Mouse (Mus musculus): ENCODE measurements around the gene Gtf2ird2. TPM values are rescaled to one million over a fixed set of nuclear protein-coding genes. Genes with fewer than 3 reads are reported as not detected.

Gene Gtf2ird2
- total and polyA plus RNA-seq, 2 experiments from 2014 or later: 15.5 to 17.3 TPM

DNA sequence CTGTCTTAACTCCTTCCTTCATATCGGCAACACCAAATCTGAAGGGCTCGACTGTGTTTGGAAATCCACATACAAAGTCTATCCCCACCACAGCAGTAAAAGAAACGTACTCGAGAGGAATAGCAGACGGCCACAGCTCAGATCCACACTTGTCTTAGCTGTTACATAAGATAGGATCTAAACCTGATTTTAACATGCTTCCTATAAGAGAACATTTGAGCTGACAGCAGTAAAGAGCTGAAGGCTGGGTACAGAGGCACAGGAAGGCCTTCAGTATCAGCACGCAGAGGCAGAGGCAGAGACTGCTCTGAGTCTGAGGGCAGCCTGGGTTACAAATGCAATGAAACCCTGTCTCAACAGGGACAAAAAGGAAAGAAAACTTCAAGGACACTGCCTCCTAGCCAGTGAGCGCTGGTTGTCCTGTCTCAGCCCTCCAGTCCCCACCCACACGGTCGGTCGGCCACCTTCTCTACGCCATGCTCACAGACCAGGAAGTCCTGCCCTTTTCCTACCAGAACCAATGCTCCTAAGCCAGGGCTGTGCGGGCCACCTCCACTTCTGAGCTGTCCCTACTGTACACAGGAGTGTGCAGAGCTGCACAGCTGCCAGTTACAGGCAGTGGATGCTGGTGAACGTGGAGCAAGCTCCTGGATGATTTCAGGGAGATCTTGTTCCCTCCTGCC lies 73.7 kb downstream of the Gtf2ird2 start:
- Histone ChIP-seq H3K4me3 (ENCODE audit: low read depth, low read length) (no peak overlapping the region), H3K4me1 (ENCODE audit: insufficient read depth, low read length) (no peaks in the 10 kb centered on the region), H3K36me3 (ENCODE audit: insufficient read depth, low read length) (peaks cover 73% of the 10 kb centered on the region)

DNA sequence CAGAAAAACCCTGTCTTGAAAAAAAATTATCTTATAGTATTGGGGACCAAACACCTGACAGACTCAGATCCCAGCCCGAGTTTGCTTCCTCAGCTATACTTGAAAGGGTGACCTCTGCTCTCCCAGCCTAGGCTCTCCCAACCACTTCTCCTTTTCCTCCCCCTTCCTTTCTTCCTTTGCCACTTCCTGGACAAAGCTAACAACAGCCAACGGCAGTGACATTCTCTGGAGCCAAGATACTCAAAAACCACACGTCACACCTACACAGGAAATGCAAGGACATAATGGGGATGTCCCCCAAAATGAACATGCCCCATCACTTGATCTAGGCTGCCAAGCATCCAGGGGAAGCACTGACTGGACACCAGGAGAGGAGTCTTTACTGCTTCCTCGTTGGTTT lies 74.6 kb downstream of the Gtf2ird2 start:
- no peak for ATAC-seq (ENCODE audit: low FRiP score)
- WGBS: 81% methylated on average over 4 of the region's 4 CpGs

More for the DNA sequence above, 73.7 kb downstream of the Gtf2ird2 start:
- DNase-seq (ENCODE audit: low spot score) (no peak), ATAC-seq (ENCODE audit: low FRiP score) (no peak)
- Histone ChIP-seq H3K27me3 (ENCODE audit: insufficient read depth, low read length) (no peaks in the 10 kb centered on the region), H3K27ac (ENCODE audit: low read depth, low read length) (no peak overlapping the region), H3K9me3 (ENCODE audit: low read length) (no peaks in the 10 kb centered on the region), H3K4me2 (ENCODE audit: low read depth, low read length, poor library complexity, severe bottlenecking) (no peak overlapping the region), H3K9ac (replicated peaks; ENCODE audit: low read length, poor library complexity, severe bottlenecking) (no peak overlapping the region)
- 91% methylated on average over 13 of the region's 13 CpGs for WGBS
- no peak for TF ChIP-seq CTCF (IDR thresholded peaks at IDR 0.05)

DNA sequence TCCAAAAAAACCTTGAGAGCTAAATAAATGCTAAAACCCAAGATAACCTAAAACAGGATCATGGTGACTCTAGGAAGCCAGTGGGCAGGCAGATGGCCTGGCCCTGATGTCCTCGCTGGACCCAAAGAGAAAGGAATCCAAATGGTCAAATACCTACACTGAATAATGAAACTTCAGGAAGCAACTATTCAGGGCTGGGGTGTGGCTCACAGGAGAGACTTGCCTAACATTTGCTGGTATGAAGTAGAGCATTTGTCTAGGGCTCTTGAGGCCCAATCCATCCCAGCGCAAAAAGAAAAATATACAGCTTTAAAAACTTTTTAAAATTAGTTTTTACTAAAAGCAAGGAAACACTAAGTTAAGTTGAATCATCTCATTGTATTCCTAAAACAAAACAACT lies 75.1 kb downstream of the Gtf2ird2 start:
- no peak for DNase-seq (ENCODE audit: low spot score)
- Histone ChIP-seq H3K36me3 (ENCODE audit: insufficient read depth, low read length) (peaks cover 75% of the 10 kb centered on the region), H3K27ac (ENCODE audit: low read depth, low read length) (no peak overlapping the region), H3K9ac (replicated peaks; ENCODE audit: low read length, poor library complexity, severe bottlenecking) (no peak overlapping the region), H3K4me2 (ENCODE audit: low read depth, low read length, poor library complexity, severe bottlenecking) (no peak overlapping the region), H3K4me3 (ENCODE audit: low read depth, low read length) (no peak overlapping the region), H3K27me3 (ENCODE audit: insufficient read depth, low read length) (no peaks in the 10 kb centered on the region), H3K9me3 (ENCODE audit: low read length) (no peaks in the 10 kb centered on the region), H3K4me1 (ENCODE audit: insufficient read depth, low read length) (no peaks in the 10 kb centered on the region)
- no peak for ATAC-seq (ENCODE audit: low FRiP score)
- WGBS: 96% methylated on average over 2 of the region's 2 CpGs
- TF ChIP-seq CTCF (IDR thresholded peaks at IDR 0.05): no peak

More for the DNA sequence above, 74.6 kb downstream of the Gtf2ird2 start:
- Histone ChIP-seq H3K4me2 (ENCODE audit: low read depth, low read length, poor library complexity, severe bottlenecking) (no peak overlapping the region), H3K4me1 (ENCODE audit: insufficient read depth, low read length) (no peaks in the 10 kb centered on the region), H3K27me3 (ENCODE audit: insufficient read depth, low read length) (no peaks in the 10 kb centered on the region), H3K27ac (ENCODE audit: low read depth, low read length) (no peak overlapping the region), H3K9ac (replicated peaks; ENCODE audit: low read length, poor library complexity, severe bottlenecking) (no peak overlapping the region), H3K9me3 (ENCODE audit: low read length) (no peaks in the 10 kb centered on the region), H3K4me3 (ENCODE audit: low read depth, low read length) (no peak overlapping the region), H3K36me3 (ENCODE audit: insufficient read depth, low read length) (peaks cover 73% of the 10 kb centered on the region)
- no peak for TF ChIP-seq CTCF (IDR thresholded peaks at IDR 0.05)
- DNase-seq (ENCODE audit: low spot score): no peak

DNA sequence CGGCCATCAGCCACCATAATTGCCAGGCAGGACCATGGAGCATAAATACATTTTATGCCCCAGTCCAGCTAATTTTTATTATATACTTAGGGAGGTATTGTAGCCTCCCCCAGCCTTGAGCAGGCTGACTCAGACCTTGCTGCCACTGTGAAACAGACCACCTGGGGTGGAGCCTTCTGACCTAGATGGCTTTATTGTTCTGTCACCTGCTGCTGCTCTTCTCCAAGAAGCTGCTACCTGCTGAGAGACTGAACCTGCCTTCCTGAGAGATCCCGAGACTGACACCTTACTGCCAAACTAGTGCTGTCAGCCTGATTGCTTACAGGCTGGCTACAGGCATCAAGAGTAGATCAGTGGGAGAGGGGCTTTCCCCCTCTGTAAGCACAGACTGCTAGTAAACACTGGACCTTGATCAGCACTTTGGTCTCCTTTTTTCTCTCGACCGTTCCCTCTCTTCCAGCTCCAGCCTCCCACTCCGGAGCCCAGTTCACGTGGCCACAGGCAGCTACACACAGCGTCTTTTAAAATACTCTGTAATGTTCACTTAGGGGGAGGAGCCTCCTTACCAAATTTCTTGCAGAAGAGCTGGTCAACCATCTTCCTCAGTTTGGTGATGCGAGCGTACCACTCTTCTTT lies 76.3 kb downstream of the Gtf2ird2 start:
- no peak overlapping the region for H3K9ac ChIP-seq (replicated peaks; ENCODE audit: low read length, poor library complexity, severe bottlenecking)
- H3K36me3 ChIP-seq (ENCODE audit: insufficient read depth, low read length): peaks cover 75% of the 10 kb centered on the region
- H3K27me3 ChIP-seq (ENCODE audit: insufficient read depth, low read length): no peaks in the 10 kb centered on the region
- DNase-seq (ENCODE audit: low spot score) (no peak), ATAC-seq (ENCODE audit: low FRiP score) (no peak)
- H3K4me3 ChIP-seq (ENCODE audit: low read depth, low read length): no peak overlapping the region
- H3K4me2 ChIP-seq (ENCODE audit: low read depth, low read length, poor library complexity, severe bottlenecking): no peak overlapping the region
- H3K9me3 ChIP-seq (ENCODE audit: low read length): no peaks in the 10 kb centered on the region
- WGBS: 92% methylated on average over 9 of the region's 9 CpGs
- H3K27ac ChIP-seq (ENCODE audit: low read depth, low read length): no peak overlapping the region
- no peaks in the 10 kb centered on the region for H3K4me1 ChIP-seq (ENCODE audit: insufficient read depth, low read length)
- no peak for TF ChIP-seq CTCF (IDR thresholded peaks at IDR 0.05)

DNA sequence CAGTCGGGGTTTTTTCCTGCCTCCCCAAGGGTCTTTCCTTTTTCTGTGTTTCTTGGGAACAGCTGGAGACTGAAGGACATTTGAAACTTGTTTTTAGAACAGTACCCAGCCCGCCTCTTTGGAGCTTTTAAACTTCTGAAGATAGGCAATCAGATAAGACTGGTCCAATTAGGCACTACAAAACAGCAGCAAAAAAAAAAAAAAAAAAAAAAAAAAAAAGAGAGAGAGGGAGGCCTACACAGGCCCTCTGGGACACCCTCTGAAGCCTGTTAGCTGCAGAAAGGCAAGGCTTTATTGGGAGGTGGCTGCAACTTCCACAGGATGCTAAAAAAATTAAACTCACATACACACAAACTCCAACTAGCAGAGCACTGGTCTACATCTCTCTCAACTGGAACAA lies 82.1 kb downstream of the Gtf2ird2 start:
- WGBS: 77% methylated on average over 2 of the region's 2 CpGs
- H3K27me3 ChIP-seq (ENCODE audit: insufficient read depth, low read length): no peaks in the 10 kb centered on the region
- DNase-seq (ENCODE audit: low spot score): no peak
- no peak overlapping the region for H3K4me2 ChIP-seq (ENCODE audit: low read depth, low read length, poor library complexity, severe bottlenecking)
- H3K4me1 ChIP-seq (ENCODE audit: insufficient read depth, low read length): no peaks in the 10 kb centered on the region
- TF ChIP-seq CTCF (IDR thresholded peaks at IDR 0.05): no peak
- ATAC-seq (ENCODE audit: low FRiP score): no peak
- H3K27ac ChIP-seq (ENCODE audit: low read depth, low read length): no peak overlapping the region
- H3K9me3 ChIP-seq (ENCODE audit: low read length): no peaks in the 10 kb centered on the region
- H3K9ac ChIP-seq (replicated peaks; ENCODE audit: low read length, poor library complexity, severe bottlenecking): no peak overlapping the region
- no peak overlapping the region for H3K4me3 ChIP-seq (ENCODE audit: low read depth, low read length)
- peaks cover 57% of the 10 kb centered on the region for H3K36me3 ChIP-seq (ENCODE audit: insufficient read depth, low read length)

DNA sequence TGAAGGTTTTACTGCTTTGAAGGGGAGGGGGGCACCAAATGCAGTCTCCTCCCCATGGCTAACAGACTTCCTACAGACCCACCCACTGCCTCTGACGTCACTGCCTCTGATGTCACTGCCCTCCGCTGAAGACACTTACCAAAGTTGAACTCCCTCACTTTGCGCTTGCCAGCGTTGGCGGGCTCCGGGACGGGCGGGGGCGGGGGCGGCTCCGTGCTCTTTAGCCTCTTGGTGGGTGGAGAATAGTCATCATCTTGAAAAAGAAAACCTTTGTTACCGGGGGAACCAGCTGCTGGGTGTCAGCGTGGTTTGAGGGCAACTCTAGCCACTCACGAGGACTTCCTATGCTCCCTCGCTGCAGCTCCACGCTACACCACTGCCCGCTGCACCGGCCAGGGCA lies 82.6 kb downstream of the Gtf2ird2 start:
- no peaks in the 10 kb centered on the region for H3K9me3 ChIP-seq (ENCODE audit: low read length)

More for the DNA sequence above, 82.6 kb downstream of the Gtf2ird2 start:
- no peak for TF ChIP-seq CTCF (IDR thresholded peaks at IDR 0.05)
- no peak overlapping the region for H3K4me3 ChIP-seq (ENCODE audit: low read depth, low read length)
- H3K4me1 ChIP-seq (ENCODE audit: insufficient read depth, low read length): no peaks in the 10 kb centered on the region
- peaks cover 58% of the 10 kb centered on the region for H3K36me3 ChIP-seq (ENCODE audit: insufficient read depth, low read length)
- H3K27ac ChIP-seq (ENCODE audit: low read depth, low read length): no peak overlapping the region
- ATAC-seq (ENCODE audit: low FRiP score) (no peak), DNase-seq (ENCODE audit: low spot score) (no peak)
- 91% methylated on average over 18 of the region's 18 CpGs for WGBS
- H3K9ac ChIP-seq (replicated peaks; ENCODE audit: low read length, poor library complexity, severe bottlenecking): no peak overlapping the region
- no peaks in the 10 kb centered on the region for H3K27me3 ChIP-seq (ENCODE audit: insufficient read depth, low read length)
- no peak overlapping the region for H3K4me2 ChIP-seq (ENCODE audit: low read depth, low read length, poor library complexity, severe bottlenecking)
